Mouse (Mus musculus) spleen, adult 10 weeks (tissue): ENCODE results near the gene Wdr81. TPM values are rescaled to one million over a fixed set of nuclear protein-coding genes. Genes with fewer than 3 reads are reported as not detected.

Experiments used
- polyA plus RNA-seq: library from polyadenylated mRNA; stranded (reverse); fragments of 350-450 nt; fragmentation: Illumina TruSeq; extraction: RNeasy Lipid Tissue Mini Kit (QIAGEN cat#74804); gene quantifications from one replicate; pipeline ENCODE4 v1.2.3, GENCODE M21; 2015; ENCODE audit warnings: low replicate concordance; ENCODE audit not compliant: insufficient read depth

The Wdr81 gene
- 9.7 TPM for polyA plus RNA-seq

DNA sequence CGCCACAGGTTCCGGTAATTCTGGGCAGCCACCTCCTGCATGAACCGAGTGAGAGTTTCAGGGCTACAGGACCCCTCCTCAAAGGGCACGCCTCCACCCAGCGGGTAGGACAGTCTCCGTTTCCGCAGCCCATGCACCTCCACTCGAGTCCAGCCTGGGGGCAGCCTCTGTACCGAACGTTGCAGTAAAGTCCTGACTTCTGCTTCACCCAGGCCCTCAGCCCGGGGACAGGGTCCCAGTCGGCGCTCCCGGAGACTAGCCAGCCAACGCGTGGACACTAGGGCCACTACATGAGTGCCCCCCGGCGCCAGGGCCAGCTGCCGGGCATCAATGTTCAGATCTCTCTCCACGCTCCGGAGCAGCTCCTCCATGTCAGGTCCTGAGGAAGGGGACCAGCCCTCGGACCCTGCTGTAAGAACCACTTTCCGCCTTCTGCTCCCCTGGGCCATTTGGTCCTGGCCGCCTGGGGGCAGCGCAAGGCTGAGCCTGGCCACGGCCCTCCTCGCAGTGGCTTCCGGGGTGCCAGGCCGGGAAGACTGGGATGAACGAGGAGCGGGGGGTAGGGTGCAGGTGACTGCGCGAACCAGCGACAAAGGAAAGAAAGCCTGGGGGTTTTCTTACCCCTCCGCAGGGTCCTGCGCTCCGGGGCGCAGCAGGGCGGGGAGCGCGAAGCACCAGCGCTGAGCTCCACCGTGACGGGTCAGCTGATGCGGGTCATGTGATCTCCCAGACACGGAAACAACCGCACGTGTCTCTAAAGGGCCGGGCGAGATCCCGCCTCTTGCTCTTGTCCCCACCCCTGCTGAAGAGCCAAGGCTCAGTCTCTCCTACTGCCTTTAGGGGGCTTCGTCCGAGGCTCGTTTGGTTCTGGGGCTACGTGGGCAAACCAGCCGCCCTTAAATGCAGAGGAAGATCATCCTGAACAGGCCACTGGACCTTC, at the start of gene Wdr81:
TSS of gene Wdr81 (minus strand) at position 727 of the 940 bp plus-strand sequence.

DNA sequence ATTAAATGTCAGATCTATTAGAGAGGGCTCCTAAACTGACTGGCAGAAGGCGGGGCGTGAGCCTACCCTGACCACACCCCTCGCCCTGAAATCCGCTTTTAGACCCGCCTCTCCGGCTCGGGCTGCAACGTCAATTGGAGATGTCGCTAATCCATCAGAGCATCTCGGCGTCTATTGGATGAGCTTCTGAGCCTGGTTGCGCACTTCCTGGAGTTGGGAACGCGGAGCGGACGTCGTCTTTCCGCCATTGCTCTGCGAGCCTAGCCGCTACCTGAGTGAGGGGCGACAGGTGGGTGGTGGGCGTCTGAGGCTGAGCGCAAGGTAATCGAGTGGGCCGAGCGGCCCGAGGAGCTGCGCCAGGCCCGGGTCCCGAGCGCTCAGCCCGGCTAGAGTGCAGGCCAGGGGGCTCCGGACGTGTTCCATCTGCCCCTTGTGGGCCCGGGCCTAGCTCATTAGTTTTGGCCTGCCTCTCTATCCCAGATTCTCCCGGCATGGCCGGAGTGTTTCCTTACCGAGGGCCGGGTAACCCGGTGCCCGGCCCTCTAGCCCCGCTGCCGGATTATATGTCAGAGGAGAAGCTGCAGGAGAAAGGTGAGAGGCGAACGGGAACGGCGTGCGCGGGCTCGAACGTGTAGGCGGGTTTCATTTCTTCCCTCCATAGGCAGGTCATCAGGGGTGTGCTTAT, 32.2 kb upstream of the Wdr81 start, which contains the start of gene Prpf8:
TSS of gene Prpf8 (plus strand) at position 216 of the 685 bp plus-strand sequence.

DNA sequence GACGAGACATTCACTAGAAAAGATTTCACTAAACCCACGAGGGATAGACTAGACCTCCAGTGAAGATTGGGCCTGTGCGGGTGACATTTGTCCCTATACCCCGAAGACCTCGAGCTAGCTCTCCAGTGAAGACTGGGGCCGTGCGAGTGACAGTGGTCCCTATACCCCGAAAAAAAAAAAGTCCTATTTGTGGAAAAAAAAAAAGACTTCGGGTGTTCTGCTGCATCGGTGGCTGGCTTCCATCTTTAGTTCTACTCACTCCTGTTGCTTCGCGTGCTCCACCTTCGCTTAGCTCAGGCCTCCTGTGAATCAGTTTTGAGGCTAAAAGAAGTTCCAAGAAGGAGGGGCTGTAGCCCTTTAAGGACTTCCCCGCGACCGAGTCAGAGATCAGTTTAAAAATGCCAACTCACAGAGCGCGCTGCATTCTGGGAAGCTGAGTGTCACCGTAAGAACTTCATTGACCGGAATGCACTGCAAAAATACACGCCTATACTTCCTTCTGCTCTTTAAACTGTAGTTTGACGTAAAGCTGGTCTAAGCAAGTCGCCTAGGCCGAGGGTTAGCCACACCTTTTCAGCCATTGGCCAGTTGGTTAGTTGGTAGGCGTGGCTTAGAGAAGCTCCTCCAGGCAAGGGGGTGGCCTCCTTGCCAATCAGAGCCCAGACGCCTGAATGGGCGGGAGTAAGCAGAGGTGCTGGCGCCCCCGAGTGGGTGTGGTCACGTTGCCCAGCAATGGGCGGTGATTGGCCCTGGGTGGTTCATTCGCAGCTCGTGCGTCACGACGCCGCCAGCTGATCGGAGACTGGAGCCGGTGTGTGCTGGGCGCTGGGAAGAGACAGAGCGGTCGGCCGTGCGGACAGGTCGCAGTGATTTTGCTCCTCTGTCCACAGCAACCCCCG, 6.6 kb upstream of the Wdr81 start, which contains the start of gene Tlcd2:
TSS of gene Tlcd2 (plus strand) at position 872 of the 899 bp plus-strand sequence.

DNA sequence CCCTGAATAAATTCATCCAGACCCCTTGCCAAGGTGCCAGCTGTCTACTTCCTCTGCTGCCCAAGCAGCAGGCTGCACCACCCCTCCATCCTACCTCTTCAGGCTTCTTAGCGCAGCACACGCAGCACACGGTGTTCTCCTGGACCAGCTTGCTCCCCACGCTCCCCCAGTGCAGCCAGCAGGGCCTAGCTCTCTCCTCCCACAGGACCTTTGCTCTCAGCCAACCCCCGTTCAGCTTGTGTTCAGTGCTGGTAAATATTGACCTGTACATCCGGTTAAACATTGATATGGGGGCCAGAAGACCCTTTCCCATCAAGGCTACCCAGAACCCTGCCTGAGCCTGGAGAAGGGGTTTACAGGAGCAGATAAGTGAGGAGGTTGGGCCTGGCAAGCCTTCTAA, 15.2 kb downstream of the Wdr81 start, which contains the start of gene Serpinf2:
TSS of gene Serpinf2 (minus strand) at position 229 of the 400 bp plus-strand sequence.

DNA sequence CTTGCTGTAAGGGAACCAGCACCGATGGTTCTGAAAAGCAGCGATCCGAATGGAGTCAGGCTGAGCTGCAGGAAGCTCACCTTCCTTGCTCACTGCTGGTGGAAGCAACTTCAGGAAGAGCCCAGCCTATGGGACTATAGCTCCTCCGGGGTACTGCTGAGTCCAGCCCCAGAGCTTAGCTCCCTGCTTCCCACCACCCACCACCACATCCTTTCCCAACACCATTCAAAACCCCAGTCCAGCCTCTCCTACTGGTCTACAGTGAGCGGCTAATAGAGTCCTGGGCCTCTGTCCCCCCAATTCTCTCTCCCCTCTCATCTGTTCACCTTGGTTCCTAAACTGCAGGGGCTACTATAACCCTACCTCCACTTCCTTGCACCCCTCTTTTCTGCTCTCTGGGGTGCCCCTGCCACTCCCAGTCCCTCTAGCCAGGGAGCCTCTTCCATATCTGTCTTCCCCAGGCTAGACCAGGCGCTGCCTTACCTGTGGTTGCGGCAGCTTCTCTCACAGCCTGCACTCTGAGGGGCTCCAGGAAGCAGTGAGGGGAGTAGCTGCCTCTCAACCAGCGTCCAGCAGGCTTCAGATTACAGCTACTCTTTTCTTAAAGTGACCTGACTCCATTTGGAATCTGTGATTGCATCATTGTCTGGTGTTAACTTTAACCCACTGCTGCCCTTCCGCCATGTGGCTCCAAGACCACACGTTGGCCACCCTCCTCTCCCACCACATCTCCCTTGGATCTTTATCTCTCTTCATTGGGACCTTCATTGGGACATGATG, 32.3 kb downstream of the Wdr81 start, which contains the start of gene Serpinf1:
TSS of gene Serpinf1 (minus strand) at position 689 of the 780 bp plus-strand sequence.

Other genes starting within 250 kb of the Wdr81 start
- gene Rpa1, start 106.4 kb downstream of the Wdr81 start, polyA plus RNA-seq, result 96.3 TPM
- gene Smyd4, start 106.3 kb downstream of the Wdr81 start, polyA plus RNA-seq, result 9.9 TPM
- gene Serpinf1, start 32.0 kb downstream of the Wdr81 start, polyA plus RNA-seq, result 10.2 TPM
- gene Serpinf2, start 15.1 kb downstream of the Wdr81 start, polyA plus RNA-seq, result 0.11 TPM
- gene Tlcd2, start 7.0 kb upstream of the Wdr81 start, polyA plus RNA-seq, result 5.4 TPM
- 119 TPM for gene Prpf8, start 32.1 kb upstream of the Wdr81 start, polyA plus RNA-seq
- 1.1 TPM for gene Rilp, start 55.4 kb upstream of the Wdr81 start, polyA plus RNA-seq
- 1.8 TPM for gene Scarf1, start 58.8 kb upstream of the Wdr81 start, polyA plus RNA-seq
- gene Slc43a2, start 77.0 kb upstream of the Wdr81 start, polyA plus RNA-seq, result 27.9 TPM
- 254 TPM for gene Pitpna, start 133.4 kb upstream of the Wdr81 start, polyA plus RNA-seq
- 83.1 TPM for gene Inpp5k, start 176.3 kb upstream of the Wdr81 start, polyA plus RNA-seq
- gene Myo1c, start 195.8 kb upstream of the Wdr81 start, polyA plus RNA-seq, result 74.6 TPM
- 99.9 TPM for gene Crk, start 224.5 kb upstream of the Wdr81 start, polyA plus RNA-seq